Mouse (Mus musculus): Measurements from ENCODE around the gene Ubn1.

GRCm38 (mm10) chr16:5119385-5119784 is 69.5 kb downstream of the Ubn1 start:
- no peak for TF ChIP-seq CEBPB (IDR thresholded peaks at IDR 0.05; ENCODE audit: insufficient read depth, poor library complexity, severe bottlenecking)
- TF ChIP-seq POLR2A (IDR thresholded peaks at IDR 0.05; ENCODE audit: insufficient read length, low read depth) = no peak
- TF ChIP-seq E2F4 (IDR thresholded peaks at IDR 0.05; ENCODE audit: insufficient read depth) = no peak
- no peak for TF ChIP-seq USF1 (IDR thresholded peaks at IDR 0.05; ENCODE audit: low read depth)
- no peak for TF ChIP-seq SRF (IDR thresholded peaks at IDR 0.05; ENCODE audit: control insufficient read depth, insufficient read length, low read depth)
- no peak for TF ChIP-seq TCF12 (IDR thresholded peaks at IDR 0.05; ENCODE audit: insufficient read depth, poor library complexity, severe bottlenecking)
- TF ChIP-seq MYOG (IDR thresholded peaks at IDR 0.05; ENCODE audit: control insufficient read depth in 1 of 3, insufficient read depth in 1 of 3, insufficient read length in 2 of 3, low read depth in 2 of 3) = peak in 1 of 3 experiments; percentile 22
- no peak for TF ChIP-seq POLR2AphosphoS2 (IDR thresholded peaks at IDR 0.05; ENCODE audit: insufficient read length, low read depth)
- no peak for TF ChIP-seq MAX (IDR thresholded peaks at IDR 0.05; ENCODE audit: low read depth)
- TF ChIP-seq REST (IDR thresholded peaks at IDR 0.05; ENCODE audit: insufficient read depth, insufficient read length) = no peak
- TF ChIP-seq MYOD1 (IDR thresholded peaks at IDR 0.05; ENCODE audit: control insufficient read depth in 1 of 3, insufficient read length in 2 of 3, low read depth in 2 of 3) = no peak
- no peak for TF ChIP-seq TCF3 (IDR thresholded peaks at IDR 0.05; ENCODE audit: insufficient read length, low read depth)

Measured in myocyte (in vitro differentiated cells).